Mouse (Mus musculus) thymus, adult 18-20 months (tissue): ENCODE measurements around the gene Rab1b.
"Not testable (repeated sequence)": the region's sequence is repeated elsewhere in the genome, so short reads cannot be mapped to it uniquely, and the experiment has no call there.

ENCODE experiments used
- DNase-seq, 2 experiments: peaks; one replicate each; pipeline ENCODE4 v3.0.0; 2022; ENCODE audit warnings: mixed read lengths in 2 of 2

Rab1b gene

DNA sequence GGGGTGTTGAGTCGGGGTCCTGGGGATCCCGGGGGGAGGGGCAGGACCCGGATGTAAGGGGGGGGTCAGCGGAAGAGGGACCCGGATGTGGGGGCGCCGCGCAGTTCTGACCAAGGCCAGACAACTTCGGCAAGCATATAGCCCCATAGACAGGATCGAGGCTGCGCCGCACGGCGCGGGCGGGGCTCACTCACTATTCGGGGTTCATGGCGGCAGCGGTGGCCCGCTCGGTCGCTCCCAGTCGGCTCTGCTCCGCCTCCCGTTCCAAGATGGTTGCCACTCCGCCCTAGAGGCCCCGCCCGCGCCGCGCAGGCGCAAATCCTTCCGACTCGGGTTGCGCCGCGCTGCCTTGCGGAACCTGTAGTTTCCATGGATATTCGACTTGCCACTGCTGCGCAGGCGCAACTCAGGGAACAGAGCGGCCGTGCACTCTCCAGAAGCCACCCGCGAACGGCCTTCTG lies at the start of gene Rab1b:
Gene Rab1b, minus strand, starts transcription at position 342 of the 461 bp plus-strand sequence.
- peak; percentile 97 for DNase-seq

GRCm38 (mm10) chr19:5152261-5152660 lies 45.4 kb upstream of the Rab1b start:
- DNase-seq: no peak

DNA sequence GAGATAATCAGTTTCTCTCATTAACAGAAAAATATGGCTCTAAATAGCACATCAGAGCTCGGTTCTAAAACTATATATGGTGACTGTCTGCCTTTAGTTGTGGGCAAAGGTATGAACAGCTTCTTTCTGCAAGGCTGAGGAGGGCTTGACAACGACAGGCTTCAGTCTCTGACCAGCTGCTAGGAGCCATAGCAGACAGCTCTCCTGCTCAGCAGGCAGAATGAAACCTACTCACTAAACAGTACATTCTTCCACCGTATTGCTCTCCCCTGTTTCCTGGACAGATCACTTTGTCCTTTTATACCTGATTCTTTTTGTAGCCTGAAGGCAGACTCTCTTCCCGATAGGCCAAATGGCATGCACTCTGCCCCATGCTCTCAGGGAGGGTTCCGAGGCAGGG lies 44.9 kb upstream of the Rab1b start:
- DNase-seq: no peak

- peak; percentile 16 to 18 for DNase-seq
Observed at GRCm38 (mm10) chr19:5151331-5151730, 44.5 kb upstream of the Rab1b start.

- DNase-seq: no peak
Observed at GRCm38 (mm10) chr19:5150358-5150757, 43.5 kb upstream of the Rab1b start.

GRCm38 (mm10) chr19:5149041-5149440 lies 42.2 kb upstream of the Rab1b start:
- not testable (repeated sequence) for DNase-seq

GRCm38 (mm10) chr19:5139640-5140039 lies 32.8 kb upstream of the Rab1b start:
- DNase-seq: peak in 1 of 2 experiments; percentile 29

GRCm38 (mm10) chr19:5131237-5131636 lies 24.4 kb upstream of the Rab1b start:
- no peak for DNase-seq

- DNase-seq: no peak
Observed at GRCm38 (mm10) chr19:5129770-5130169, 22.9 kb upstream of the Rab1b start.

DNA sequence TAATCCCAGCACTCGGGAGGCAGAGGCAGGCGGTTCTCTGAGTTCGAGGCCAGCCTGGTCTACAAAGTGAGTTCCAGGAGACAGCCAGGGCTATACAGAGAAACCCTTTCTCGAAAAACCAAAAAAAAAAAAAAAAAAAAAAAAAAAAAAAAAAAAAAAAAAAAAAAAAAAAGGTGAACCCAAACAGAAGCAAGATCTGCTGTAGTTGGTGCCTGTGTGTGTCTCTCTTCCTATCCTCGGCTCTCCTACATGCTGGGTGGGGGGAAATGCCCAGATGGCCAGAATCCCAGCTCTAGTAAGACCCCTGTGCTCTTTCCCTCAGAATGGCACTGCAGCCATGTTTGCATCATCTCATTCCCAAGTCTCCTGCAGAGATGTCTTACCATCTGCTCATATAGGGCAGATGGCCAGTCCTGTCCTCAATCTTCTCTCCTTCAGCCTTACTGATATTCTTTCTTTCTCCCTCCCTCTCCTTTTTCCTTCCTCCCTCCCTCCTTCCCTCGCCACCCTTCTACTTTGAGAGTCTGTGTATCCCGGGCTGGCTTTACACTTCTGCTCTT lies 17.3 kb upstream of the Rab1b start:
- DNase-seq: no peak

GRCm38 (mm10) chr19:5123241-5123640 lies 16.4 kb upstream of the Rab1b start:
- DNase-seq: no peak

DNA sequence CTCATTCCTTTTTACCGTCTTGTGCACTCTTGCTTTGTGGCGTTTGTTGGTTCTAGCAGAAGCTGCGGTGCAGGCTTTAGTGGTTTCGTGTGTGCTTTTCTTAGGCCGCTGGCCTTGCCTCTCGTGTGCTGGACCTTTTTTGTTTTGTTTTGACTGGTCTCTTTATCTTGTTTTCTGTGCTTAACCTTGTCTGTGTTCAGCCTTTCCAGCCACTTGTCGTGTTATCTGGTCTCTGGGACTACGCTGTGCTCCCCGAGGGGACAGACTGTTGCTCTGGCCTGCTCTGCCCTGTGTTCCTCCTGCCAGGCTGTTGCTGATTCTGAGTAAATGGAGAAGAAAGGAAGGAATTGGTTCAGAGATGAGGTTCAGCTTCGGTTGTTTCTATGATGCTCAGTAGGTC lies 15.6 kb upstream of the Rab1b start:
- no peak for DNase-seq

DNA sequence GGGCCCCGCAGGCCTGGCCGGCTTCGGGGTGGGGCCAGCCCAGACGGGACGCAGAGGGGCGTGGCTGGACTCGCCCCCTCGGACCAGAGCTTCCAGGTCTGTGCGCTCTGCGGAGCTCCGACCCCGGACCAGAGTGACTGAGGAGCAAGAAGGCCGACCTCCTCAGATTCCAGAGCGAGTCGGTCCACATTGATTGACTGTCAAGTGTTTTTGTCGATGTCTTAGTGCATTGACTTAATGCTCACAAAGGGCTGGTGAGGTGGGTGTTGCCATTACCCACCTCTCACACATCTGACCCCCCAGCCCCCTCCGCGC lies 11.5 kb upstream of the Rab1b start, which contains the start of gene Klc2:
Gene Klc2, minus strand, starts transcription at position 177 of the 315 bp plus-strand sequence.
- DNase-seq: no peak

- peak; percentile 58 to 69 for DNase-seq
Observed at GRCm38 (mm10) chr19:5117494-5118383, 10.9 kb upstream of the Rab1b start.

GRCm38 (mm10) chr19:5113783-5114182 lies 6.9 kb upstream of the Rab1b start:
- no peak for DNase-seq

- DNase-seq: no peak
Observed at GRCm38 (mm10) chr19:5109659-5110453, 3.0 kb upstream of the Rab1b start.

DNA sequence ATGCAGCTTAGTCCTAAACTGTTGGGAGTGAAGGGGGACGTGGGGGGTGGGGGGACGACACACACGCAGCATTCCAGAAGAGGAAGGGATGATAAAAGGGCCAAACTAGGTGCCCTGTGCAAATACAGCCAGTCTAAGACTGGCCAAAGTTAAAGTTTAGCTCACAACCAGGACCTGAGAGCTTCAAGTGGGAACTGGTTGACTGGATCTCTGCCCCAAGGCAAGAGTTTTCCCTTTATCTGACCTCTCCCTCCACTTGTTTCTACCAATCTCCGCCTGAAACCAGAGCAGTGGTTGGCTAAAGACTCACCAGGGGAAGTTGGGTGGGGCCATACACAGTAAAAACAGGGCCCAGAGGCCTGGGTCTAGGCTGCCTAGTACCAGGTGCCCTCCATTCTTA lies 1.8 kb upstream of the Rab1b start:
- DNase-seq: no peak

GRCm38 (mm10) chr19:5108271-5108575 lies 1.4 kb upstream of the Rab1b start:
- DNase-seq: no peak

GRCm38 (mm10) chr19:5107556-5108270 lies 841 bp upstream of the Rab1b start:
- no peak for DNase-seq

GRCm38 (mm10) chr19:5106074-5106473 lies 798 bp downstream of the Rab1b start:
- DNase-seq: no peak

DNA sequence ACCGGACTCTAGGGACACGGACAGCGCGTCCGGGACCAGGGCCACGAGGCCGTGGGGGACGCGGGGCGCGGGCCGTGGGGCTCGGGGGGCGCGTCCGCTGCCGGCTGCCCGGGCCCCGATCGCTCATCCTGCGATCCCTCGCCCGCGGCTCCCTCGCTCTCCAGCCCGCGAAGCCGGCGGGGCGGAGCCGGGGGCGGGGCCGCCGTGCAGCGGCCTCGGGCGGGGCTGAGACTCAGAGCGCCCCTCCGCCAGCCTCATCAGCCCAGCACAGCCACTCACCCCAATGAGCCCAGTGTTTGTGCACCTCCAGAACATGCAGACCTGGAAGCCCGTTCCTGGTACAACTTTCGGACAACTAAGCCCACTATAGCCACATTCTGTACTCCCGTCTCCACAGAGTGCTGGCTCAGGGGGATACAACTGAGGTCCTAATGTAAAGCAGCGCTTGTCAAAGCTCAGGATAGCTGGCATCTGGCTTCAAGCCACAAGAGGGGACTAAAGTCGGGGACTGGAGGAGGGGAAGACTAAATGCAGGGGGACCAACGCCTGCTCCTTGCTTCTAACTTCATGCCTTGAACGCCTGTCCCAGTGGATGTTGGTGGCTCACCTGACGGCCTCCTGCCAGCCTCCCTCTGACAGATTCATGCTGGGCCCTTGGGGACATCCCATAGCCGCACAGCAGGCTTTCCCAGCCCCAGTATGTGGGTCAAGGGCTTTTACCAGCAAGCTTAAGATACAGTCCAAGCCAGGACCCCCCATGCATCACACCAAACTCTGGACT lies 8.3 kb downstream of the Rab1b start, which contains the start of gene Cnih2:
Gene Cnih2, minus strand, starts transcription at position 159 of the 781 bp plus-strand sequence.
- no peak for DNase-seq
